Mouse (Mus musculus): ENCODE measurements around the gene Glyatl3. TPM values are rescaled to one million over a fixed set of nuclear protein-coding genes. Genes with fewer than 3 reads are reported as not detected.

The Glyatl3 gene
- not detected for total RNA-seq (2021)
- long read RNA-seq, experiment 1, result 0 reads
- long read RNA-seq, experiment 2, result 0 reads

DNA sequence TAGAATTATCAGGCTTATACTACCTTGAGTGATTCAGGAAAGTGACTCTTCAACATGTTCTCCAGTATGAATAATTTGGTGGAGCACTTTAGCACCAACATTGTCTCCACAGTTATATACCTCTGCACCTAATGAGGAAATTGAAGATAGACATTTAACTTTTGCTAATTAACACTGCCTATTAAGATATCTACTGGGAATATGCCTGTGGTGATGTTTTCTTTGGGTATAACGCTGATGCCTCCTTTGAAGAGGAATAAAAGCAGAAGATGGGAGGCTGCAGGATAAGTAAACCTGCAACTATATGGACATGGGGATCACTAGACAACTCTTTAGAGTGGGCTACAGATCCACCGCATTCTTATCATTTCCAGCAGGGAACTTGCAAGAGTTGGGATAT lies at the start of gene Glyatl3:
Gene Glyatl3 (minus strand): TSS at position 101 of the 400 bp plus-strand sequence.
- Histone ChIP-seq H3K27ac (no peak within 1 kb of the TSS), H3K4me3 (no peak within 1 kb of the TSS)
- no peak for TF ChIP-seq CTCF (IDR thresholded peaks at IDR 0.05)
- intact Hi-C loops (cut with DNase I), result no loop called here
- DNase-seq (ENCODE audit: extremely low spot score in 1 of 2, low spot score in 2 of 2), result no peak

DNA sequence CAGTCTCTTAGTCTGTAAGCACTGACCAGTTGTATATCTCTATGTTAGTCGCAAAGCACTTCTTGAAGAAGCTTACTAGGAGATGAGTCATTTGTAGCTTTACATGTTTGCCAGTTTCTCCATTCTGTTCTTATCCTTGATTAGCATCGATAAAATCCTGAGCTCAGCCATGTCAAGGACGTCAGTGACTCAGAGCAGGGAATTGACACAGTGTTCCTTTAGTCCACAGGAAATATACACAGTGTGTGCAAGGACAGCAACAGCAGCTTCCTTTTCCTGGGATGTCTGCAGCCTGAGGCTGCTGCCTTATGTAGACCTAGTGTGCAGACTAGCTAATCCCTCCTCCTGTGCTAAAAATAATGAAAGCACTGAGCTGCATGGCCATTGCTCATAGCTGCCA lies 34.4 kb upstream of the Glyatl3 start:
- DNase-seq (ENCODE audit: extremely low spot score in 1 of 2, low spot score in 2 of 2), result no peak
- intact Hi-C loops (cut with DNase I), result no loop called here
- H3K27ac ChIP-seq, result no peak overlapping the region
- TF ChIP-seq CTCF (IDR thresholded peaks at IDR 0.05), result no peak
- H3K4me3 ChIP-seq, result no peak overlapping the region

DNA sequence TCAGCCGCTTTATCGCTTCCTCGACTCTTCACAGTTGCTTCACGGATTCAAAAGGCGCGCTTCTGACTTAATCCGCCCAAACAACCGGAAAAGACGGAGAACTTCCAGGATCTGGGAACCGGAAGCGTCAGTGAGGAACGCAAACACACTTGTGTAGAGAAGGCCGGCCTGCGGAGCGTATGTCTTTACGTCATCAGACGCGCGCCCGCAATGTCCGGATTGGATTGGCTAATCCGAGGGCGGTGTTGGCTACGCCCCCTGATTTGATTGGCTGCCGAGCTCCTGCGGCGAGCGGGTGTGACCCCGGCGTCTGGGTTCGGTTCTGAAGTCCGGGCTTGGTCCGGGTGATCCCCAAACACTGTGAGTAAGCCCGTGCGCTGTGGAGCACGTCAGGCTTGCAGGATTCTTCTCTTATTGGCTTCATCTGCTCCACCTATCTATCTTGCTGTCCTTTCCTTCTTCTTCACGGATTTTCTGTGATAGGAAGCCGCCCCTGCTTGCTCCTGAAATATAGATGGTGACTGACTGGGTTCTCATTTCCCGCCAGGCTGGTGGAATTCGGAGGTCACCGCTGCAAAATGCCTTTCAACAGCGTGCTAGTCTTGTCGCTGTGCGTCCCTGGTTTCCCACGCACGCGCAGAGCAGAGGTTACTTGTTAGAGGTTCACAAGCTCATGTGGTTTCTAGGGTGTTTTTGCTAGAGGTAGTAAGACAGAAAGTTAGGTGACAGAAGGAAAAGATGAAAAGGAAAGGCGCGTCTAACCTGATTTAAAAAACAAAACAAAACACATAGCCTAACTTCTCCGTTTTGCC lies 20.5 kb upstream of the Glyatl3 start, which contains the start of the genes Mut and Cenpq:
Gene Mut (plus strand): TSS at position 266 of the 812 bp plus-strand sequence.
Gene Cenpq (minus strand): TSS at position 628 of the 812 bp plus-strand sequence.
- peak; percentile 98 to 99 for DNase-seq (ENCODE audit: extremely low spot score in 1 of 2, low spot score in 2 of 2)
- no peak for TF ChIP-seq CTCF (IDR thresholded peaks at IDR 0.05)
- intact Hi-C loops (cut with DNase I), result no loop called here
- Histone ChIP-seq H3K27ac (peak within 1 kb of the TSS; percentile 95), H3K4me3 (peak within 1 kb of the TSS; percentile 70)

DNA sequence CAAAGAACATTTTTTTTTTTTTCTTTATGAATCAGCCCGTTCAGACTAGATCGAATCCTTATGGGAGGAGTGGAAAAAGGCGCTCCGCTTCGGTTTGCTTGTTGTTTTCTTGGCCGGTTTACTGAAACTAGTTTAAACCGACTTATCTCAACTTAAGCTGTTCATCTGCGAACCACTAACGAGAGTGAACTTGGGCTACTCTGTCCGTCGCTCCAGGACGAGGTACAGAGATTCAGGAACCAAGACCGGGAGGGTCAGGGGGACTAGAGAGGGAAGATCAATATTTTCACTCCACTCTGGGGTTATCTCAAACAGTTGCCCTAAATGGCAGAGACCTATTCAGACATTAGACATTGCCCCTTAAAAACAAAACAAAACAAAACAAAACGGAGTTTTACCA lies 19.8 kb upstream of the Glyatl3 start:
- H3K27ac ChIP-seq, result no peak overlapping the region
- TF ChIP-seq CTCF (IDR thresholded peaks at IDR 0.05), result no peak
- intact Hi-C loops (cut with DNase I), result no loop called here
- peak overlapping the region; percentile 70 for H3K4me3 ChIP-seq
- DNase-seq (ENCODE audit: extremely low spot score in 1 of 2, low spot score in 2 of 2), result no peak

DNA sequence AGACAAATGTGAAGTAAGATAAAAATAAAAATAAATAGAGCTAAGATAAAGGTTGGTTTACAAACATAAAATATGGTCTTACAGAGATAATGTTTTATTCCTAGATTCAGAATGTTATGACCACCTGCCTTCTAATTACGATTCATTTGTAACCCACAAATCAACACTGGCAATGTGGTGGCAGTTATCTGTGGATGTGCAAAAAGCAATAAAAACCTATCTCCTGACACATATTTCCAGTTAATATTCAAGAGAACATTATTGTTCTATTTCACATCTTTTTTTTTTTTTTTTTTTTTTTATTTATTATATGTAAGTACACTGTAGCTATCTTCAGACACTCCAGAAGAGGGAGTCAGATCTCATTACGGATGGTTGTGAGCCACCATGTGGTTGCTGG lies 1.3 kb upstream of the Glyatl3 start:
- no peak for DNase-seq (ENCODE audit: extremely low spot score in 1 of 2, low spot score in 2 of 2)
- no peak for TF ChIP-seq CTCF (IDR thresholded peaks at IDR 0.05)
- Histone ChIP-seq H3K27ac (no peak overlapping the region), H3K4me3 (no peak overlapping the region)
- intact Hi-C loops (cut with DNase I), result no loop called here

DNA sequence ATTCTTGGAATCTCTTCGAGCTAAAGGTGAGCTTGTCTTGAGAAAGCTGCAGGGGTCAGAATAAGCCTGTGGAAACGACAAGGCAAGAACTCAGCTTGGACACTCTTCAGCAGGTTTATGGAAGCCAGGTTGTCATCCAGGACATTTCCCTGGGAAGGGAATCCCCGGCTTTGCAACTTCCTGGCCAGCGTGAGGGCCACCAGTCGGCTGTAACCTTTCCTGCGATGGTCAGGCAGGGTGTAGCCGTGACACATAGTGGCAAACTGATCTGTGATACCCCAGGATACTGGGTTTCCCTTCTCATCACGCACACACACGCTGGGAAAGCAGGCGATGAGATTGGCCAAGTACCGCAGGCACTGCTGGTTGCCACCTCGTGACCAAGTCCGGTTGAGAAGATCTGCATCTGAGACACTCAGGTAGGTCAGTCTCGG lies 9.4 kb downstream of the Glyatl3 start:
- no peak for TF ChIP-seq CTCF (IDR thresholded peaks at IDR 0.05)
- no peak overlapping the region for H3K27ac ChIP-seq
- H3K4me3 ChIP-seq, result no peak overlapping the region
- no peak for DNase-seq (ENCODE audit: extremely low spot score in 1 of 2, low spot score in 2 of 2)
- intact Hi-C loops (cut with DNase I), result no loop called here

DNA sequence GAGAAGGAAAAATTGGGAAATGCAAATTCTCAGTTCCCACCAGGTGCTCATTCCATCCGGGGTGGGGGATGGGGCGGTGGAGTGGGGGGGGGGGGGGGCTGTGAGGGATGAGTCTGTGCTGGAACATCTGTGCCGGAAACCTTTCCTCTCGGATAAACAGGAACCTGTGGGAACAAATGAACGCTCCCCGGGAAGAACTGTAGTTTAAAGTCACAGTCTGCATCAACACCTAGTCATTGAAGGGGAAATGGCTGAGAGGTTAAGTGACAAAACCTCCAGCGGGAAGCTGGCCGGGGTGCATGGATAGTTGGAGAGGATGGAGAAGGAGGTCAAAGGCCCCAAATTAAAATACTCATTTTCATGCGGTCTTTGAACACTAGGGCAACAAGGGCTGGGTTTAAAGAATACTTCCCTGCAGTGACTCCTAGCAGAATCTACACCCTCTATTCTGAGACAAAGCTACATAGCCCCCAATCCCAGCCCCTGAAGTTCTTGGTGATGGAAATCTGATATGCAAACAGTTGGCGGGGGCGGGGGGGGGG lies 10.0 kb downstream of the Glyatl3 start:
- Histone ChIP-seq H3K27ac (no peak overlapping the region), H3K4me3 (no peak overlapping the region)
- DNase-seq (ENCODE audit: extremely low spot score in 1 of 2, low spot score in 2 of 2), result no peak
- no peak for TF ChIP-seq CTCF (IDR thresholded peaks at IDR 0.05)
- intact Hi-C loops (cut with DNase I), result no loop called here

DNA sequence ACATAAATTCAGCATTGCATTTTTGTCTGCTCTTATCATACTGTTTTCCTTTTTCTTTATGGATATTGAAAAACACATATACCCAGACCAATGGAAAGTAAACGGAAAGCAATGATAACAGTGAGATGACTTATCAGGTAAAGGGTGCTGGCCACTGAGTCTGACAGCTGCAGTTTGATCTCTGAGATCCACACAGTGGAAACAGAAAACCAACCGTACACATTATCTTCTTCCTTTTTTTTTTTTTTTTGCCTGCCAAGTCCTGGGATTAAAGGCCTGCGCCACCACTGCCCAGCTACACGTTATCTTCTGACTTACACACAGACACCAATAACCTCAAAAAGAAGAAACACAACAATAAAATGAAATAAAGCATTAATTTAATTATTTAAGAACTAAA lies 10.8 kb downstream of the Glyatl3 start:
- intact Hi-C loops (cut with DNase I), result no loop called here
- TF ChIP-seq CTCF (IDR thresholded peaks at IDR 0.05), result no peak

DNA sequence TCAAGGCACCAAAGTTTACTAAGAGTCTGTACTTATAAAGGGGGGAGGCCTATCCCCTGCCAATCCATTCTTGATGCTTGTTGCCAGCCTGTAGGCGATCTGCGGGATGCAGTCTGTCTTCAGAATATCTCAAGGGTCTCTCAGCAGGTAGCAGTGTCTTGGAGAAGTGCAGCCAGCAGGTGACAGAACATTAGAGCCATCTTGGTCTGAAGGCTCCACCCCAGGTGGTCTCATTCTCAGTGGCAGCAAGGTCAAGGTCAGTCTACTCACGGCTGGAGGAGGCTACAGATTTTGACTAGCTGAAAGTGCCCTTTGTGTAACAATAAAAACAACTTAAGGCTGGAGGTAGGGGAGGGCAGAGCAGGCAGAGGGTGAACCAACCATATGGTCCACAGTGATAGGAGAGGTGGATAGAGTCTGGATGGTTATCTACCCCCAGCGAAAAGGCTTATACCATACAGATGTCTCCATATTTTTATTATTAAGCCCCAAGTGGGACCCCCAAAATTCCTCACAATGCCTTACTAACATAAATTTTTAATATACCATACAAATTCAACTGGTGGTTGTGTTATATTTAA lies 14.3 kb downstream of the Glyatl3 start:
- DNase-seq (ENCODE audit: extremely low spot score in 1 of 2, low spot score in 2 of 2), result no peak
- Histone ChIP-seq H3K27ac (no peak overlapping the region), H3K4me3 (no peak overlapping the region)
- no peak for TF ChIP-seq CTCF (IDR thresholded peaks at IDR 0.05)
- intact Hi-C loops (cut with DNase I), result loop anchor here (5.0 kb wide), 1 partner anchor 78 kb away; no protein-coding TSS in a partner anchor

More for the DNA sequence above, 10.8 kb downstream of the Glyatl3 start:
- no peak for DNase-seq (ENCODE audit: extremely low spot score in 1 of 2, low spot score in 2 of 2)
- Histone ChIP-seq H3K27ac (no peak overlapping the region), H3K4me3 (no peak overlapping the region)

DNA sequence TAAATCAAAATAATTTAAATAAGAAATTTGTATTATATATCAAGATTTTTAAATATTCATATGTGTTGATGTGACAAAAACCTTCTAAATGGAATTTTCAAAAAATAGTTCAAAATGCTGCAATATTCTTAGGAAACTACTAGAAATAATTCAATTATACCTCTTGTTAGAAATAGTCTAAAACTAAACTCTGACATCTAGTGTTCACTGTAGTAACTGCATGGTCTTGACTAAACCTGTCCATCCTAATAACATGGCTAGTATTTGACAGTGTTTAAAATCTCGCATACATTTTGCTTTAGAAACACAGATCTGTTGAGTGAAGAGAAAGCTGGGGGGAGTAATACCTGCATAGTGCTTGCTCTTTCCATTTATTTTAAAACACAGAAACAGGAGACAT lies 17.3 kb downstream of the Glyatl3 start:
- no peak overlapping the region for H3K27ac ChIP-seq
- no peak overlapping the region for H3K4me3 ChIP-seq
- peak; percentile 74 for TF ChIP-seq CTCF (IDR thresholded peaks at IDR 0.05)
- intact Hi-C loops (cut with DNase I), result loop anchor here (5.0 kb wide), 1 partner anchor 75 kb away; no protein-coding TSS in a partner anchor
- DNase-seq (ENCODE audit: extremely low spot score in 1 of 2, low spot score in 2 of 2), result no peak

DNA sequence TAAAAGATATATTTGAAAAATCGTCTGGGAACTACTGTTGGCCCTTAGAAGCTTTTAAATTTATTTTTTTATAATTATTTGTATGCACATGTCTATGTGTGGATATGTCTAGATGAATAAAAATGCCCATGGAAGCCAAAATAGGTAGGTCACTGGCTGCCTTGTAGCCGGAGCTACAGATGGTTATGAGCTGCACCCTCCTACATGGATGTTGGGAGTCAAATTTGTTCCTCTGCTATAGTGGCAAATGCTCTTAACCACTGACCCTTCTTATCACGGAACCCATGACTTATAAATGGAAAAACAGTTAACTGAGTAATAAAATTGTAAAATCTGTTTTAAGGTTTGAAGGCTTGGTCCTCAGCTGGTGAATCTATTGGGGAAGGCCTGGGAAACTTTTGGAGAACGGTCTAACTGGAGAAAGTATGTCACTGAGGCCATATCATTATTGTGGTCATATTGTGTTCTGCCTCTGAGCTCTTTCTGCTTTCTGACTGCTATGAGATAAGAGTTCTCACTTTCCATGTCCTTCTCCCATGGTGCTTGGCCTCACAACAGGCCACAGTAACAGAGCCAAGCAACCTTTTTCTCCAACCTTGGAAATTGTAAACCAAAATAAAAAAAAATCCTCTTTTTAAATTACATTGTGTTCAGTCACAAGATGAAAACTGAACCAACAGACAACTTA lies 26.2 kb downstream of the Glyatl3 start:
- no peak for DNase-seq (ENCODE audit: extremely low spot score in 1 of 2, low spot score in 2 of 2)
- Histone ChIP-seq H3K27ac (no peak overlapping the region), H3K4me3 (no peak overlapping the region)
- no peak for TF ChIP-seq CTCF (IDR thresholded peaks at IDR 0.05)
- intact Hi-C loops (cut with DNase I), result no loop called here

DNA sequence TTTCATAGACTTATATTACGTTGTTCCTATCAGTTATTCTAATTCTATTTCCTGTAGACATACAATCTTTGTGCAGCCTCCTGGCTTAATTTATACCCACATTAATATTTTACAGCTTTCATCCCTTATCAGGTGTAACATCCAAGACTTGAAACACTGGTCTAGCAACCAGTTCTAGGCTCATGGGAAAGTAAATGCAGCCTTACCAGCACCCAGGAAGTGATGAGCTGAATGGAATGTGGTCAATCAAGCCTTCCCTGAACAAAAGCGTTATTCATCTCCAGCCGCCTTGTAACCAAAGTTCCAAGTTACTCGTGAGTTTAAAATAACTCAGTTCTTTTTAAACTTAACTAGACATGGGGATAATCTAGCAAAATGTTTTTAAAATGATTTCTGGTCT lies 29.0 kb downstream of the Glyatl3 start:
- TF ChIP-seq CTCF (IDR thresholded peaks at IDR 0.05), result no peak
- intact Hi-C loops (cut with DNase I), result no loop called here
- Histone ChIP-seq H3K27ac (no peak overlapping the region), H3K4me3 (no peak overlapping the region)
- no peak for DNase-seq (ENCODE audit: extremely low spot score in 1 of 2, low spot score in 2 of 2)
